Mouse (Mus musculus) c-Kit-positive CD71-negative TER-119-negative erythroid progenitor cells, embryonic 14.5 days (primary cell): ENCODE measurements at regions not wholly inside any gene's neighbourhood (a gene's known extent, or its start where the extent isn't known, plus 50 kb on each side); places are given as distances from the start of the nearest gene placed in this dataset.

ENCODE experiments used
- DNase-seq: peaks from one replicate; pipeline ENCODE4 v3.0.0-alpha.2; 2013; ENCODE audit warnings: low read depth

- no peak for DNase-seq
These were observed 285.0 kb upstream of the Klf4 start for GRCm38 (mm10) chr4:55817035-55817818.

DNA sequence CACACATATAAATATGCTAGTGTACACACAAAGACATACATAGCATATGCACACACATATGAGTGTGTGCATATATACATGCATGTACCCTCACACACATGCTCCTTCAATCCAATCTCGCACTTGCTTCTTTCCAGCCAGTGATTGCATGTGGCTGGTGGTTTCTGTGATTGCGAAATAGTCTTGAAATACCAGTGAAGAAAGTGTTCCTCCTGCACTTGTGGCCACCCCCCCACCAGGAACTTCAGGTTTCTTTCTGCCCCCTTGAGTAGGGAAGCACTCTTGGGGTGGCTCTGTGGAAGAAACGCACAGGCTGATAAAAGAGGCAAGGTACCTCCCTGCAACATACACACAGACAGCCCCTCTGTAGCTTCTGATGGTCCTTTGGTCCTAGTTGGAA is 283.6 kb upstream of the Klf4 start:
- no peak for DNase-seq

- DNase-seq: no peak
These were observed 280.6 kb upstream of the Klf4 start for GRCm38 (mm10) chr4:55812846-55813245.

GRCm38 (mm10) chr4:55811656-55812055 is 279.4 kb upstream of the Klf4 start:
- DNase-seq: no peak

GRCm38 (mm10) chr4:55808501-55808900 is 276.2 kb upstream of the Klf4 start:
- no peak for DNase-seq

DNA sequence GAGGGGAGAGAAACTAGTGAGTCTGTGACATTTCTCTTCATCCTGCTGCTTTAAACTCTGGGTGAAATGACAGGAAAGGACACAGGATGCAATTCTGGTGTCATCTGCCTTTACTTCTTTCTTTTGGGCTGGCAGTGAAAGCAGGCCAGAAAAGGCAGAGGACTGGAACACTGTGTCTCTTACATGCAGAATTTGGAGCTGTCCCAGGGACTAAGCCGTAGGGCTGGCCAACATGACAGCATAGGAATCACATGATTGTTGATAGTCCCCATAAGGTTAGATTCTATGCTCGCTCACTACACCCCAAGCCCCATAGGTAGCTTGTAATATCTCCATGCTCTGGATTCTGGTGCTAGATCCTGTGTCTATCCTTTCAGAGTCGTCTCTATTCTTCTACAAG is 274.5 kb upstream of the Klf4 start:
- DNase-seq: no peak

DNA sequence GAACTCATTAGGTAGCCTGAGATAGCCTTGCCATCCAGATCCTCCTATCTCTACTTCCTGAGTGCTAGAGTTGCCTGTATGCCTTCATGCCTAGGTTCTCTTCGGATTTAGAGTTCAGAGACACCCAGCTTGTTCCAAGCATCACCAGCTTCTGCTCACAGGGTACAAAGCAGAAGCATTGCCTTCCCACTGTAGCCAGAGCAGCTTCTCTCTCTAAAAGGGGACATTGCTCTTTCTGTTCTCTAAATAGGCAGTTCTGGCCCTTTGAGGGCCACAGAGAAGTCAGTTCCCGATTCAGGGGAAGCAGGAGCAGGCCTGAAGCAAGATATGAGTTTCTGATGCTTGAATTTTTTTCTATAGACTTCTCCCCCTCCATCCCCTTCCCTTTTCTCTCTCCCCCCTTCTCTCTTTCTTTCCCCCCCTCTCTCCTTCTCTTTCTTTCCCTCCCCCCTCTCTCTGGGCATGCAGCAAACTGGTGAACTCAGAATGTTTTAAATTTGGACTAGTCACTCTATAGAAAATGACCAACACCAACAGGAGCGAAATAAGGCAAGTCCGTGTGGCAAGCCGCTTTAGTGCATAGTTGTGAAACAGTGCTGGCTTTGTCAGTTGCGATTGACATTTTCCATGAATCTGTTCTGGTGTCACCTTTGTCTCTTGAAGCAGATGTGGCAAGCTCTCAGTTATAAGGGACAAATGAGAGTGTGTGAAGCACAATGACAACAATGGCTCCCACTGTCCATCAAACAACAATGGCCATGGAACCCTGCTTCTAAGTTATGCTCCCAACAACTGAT is 273.2 kb upstream of the Klf4 start:
- no peak for DNase-seq

- DNase-seq: no peak
These were observed 269.8 kb upstream of the Klf4 start for GRCm38 (mm10) chr4:55802101-55802500.

DNA sequence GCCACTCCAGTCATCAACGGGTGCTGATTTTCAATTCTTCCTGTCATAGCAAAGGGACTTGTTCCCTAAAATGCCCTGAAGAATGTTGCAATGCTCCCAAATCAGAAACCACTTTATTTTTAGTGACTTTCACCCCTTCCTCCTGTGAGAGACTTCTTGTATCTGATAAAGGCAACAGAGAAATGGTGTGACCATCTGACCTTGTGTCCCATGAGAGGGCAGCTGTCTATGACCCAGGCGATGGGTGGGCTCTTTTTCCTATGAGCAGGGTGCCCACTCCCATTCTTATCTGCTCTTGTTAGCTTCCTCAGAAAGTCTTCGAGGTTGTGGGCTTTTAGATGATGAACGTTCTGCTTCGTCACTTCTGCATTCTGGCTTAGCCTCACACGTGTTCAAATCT is 265.8 kb upstream of the Klf4 start:
- DNase-seq: no peak

DNA sequence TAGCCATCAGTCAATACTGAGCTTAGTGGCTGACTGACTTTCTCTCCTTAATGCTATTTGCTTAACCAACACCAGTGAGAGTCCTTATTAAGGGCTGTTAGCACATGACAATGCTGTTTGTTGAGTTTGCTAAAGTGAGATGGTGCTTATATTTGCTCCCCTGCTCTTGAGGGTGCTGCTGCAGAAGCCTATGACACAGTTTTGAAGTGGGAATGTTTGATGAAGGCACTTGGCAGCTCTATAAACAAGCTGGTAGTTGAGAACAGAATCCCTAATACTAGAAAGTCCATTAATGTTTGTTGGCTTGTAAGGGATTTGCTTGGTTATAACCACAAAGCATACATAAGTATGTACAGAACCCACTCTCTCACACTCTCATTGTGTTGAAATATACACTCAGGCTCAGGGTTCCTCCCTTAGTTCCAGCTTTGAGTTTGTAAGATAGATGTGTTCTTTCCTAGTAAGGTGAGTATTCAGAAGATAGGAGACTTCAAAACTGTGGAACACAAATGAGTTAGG is 249.1 kb upstream of the Klf4 start:
- no peak for DNase-seq

DNA sequence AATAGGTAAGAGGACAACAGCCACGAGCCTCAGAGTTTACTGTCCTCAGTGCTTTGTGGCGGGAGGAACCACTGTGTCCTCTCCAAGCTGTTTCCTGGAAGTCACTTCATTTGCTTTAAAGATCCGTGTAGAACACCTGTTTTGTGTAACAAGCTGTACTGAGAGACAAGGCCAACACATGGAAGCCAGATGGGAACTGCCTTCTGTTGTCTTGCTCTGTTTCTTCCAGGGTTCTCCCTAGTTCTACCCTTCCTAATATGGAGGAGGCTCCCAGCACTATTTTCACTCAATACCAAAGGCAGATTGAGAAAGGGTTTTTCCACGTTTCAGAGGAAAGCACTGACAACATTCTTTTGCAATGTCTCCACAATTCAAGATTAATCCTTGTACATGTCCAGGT is 247.3 kb upstream of the Klf4 start:
- no peak for DNase-seq

DNA sequence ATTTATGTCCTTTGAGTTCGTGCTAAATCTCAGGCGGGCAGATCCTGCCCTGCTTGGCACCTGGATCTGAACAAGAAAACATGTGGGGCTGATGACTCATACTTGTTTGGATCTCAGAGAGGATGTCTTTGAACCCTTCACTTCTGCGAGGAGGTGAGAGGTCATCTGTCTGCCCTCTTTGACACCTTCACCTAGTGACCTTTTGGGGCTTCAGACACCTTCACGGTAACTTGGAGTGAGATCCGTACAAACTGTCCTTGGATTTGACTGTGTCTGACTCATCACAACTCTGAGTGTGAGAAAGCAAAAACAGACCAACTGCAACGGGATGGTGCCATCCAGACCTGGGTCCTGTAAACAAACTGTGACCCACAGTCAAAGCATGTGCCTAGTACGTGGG is 243.6 kb upstream of the Klf4 start:
- no peak for DNase-seq

- DNase-seq: no peak
These were observed 242.3 kb upstream of the Klf4 start for GRCm38 (mm10) chr4:55774571-55774970.

- DNase-seq: no peak
These were observed 237.4 kb upstream of the Klf4 start for GRCm38 (mm10) chr4:55769656-55770055.

- DNase-seq: no peak
These were observed 236.1 kb upstream of the Klf4 start for GRCm38 (mm10) chr4:55768325-55768724.

DNA sequence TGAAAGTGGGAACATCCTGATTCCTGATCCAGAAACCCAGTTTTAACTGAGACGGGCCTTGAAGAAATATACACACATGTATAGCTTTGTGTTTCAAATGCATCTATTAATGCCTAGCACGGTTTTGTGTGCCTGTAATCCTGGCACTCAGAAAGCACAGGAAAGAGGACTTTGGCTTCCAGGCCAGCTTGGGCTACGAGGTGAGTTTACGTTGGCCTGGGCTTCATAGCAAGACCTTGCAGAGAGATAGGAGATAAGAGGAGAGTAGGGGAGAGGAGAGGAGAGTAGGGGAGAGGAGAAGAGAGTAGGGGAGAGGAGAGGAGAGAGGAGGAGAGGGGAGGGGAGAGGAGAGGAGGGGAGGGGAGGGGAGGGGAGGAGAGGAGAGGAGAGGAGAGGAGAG is 234.9 kb upstream of the Klf4 start:
- no peak for DNase-seq

DNA sequence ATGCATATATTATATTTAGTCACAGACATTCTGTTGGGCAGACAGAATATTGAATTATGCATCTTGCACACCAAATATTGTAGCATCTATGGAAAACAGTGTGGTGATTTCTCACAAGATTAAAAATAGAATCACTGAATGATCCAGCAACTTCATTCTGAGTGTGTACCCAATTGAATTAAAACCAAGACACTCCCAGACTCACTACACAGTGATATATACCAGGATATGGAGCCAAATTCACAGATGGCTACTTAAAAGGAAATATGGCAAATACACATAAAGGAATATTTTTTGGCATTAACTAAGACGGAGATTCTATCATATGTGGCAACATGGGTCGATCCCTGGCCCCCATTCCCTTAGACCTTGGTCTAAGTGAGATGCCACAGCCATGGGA is 233.5 kb upstream of the Klf4 start:
- no peak for DNase-seq

DNA sequence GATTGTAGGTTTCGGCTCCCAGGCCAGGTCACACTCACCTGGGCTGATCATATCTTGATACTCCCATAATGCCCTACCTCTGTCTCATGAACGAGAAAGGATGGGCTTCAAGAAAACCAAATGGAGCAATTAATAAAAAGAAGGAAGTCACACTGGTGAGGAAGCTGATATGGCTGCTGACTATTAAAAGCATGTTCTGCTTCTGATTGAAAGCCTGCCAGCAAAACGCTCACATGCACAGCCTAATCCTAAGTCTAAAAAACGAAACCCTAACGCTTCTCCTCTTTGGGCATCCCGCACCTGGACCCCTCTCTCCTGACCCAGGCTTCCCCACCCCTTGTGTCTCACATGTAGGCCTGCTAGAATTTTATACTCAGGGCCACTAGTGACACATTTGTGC is 230.8 kb upstream of the Klf4 start:
- no peak for DNase-seq

- no peak for DNase-seq
These were observed 230.1 kb upstream of the Klf4 start for GRCm38 (mm10) chr4:55762389-55762788.

DNA sequence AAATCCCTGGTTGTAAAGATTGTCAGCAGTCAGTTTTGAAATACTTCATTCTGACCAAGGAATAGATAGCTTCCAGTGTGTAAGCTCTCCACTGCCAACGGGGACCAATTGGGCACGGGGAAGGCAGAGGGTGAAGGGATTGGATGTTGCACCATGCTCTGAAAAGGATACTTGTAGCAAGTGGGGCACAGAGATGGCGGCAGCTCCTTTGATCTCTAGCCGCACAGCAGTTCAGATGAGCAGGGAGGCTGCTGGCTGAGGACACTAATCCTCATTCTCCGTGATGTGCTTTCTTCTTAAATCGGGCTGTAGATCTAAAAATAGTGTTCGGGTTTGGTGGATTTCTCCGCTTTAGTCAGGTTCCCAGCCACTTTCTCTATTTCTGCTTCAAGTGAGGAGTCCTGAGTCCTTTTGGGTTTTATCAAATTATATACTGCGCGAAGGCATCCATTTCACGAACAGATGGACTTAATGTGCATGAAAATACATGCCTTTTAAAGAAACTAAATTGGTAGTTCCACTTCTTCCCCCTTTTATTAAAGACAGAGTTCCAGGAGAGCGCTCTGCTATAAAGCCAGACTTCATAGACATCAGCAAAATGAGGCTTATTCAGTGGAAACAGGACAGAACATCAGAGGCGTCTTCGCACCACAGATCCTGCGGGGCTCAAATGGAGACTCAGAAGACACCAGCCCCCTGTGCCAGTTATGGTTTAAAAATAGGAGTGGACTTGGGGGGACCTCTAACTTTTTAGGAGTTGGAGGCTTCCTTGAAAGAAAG is 225.1 kb upstream of the Klf4 start:
- no peak for DNase-seq

- no peak for DNase-seq
These were observed 217.8 kb upstream of the Klf4 start for GRCm38 (mm10) chr4:55749949-55750600.

GRCm38 (mm10) chr4:55741355-55741754 is 209.1 kb upstream of the Klf4 start:
- DNase-seq: no peak
